Mouse (Mus musculus) stomach, embryonic 14.5 days (tissue): ENCODE results near the gene Rcl1. TPM values are rescaled to one million over a fixed set of nuclear protein-coding genes. Genes with fewer than 3 reads are reported as not detected.

Experiments
- ATAC-seq: fragments of 200-750 bp; cut with Nextera tagmentation; 2 replicates; pipeline ENCODE4 v1.8.0; 2017; ENCODE audit warnings: low read depth, moderate TSS enrichment; ENCODE audit not compliant: insufficient number of reproducible peaks, insufficient read depth, low FRiP score
- H3K27ac ChIP-seq: fragments of 300-500 bp; sonication (generic); 2 replicates; pipeline ENCODE4 v1.5.1; 2014; ENCODE audit warnings: mild to moderate bottlenecking, low read length, moderate library complexity, mixed read lengths
- H3K27me3 ChIP-seq: fragments of 300-500 bp; sonication (generic); 2 replicates; pipeline ENCODE4 v1.6.1; 2014; ENCODE audit warnings: low read length, control low read depth, mixed read lengths; ENCODE audit not compliant: control insufficient read depth, insufficient read depth
- H3K36me3 ChIP-seq: fragments of 300-500 bp; sonication (generic); 2 replicates; pipeline ENCODE4 v1.6.1; 2014; ENCODE audit warnings: mild to moderate bottlenecking, control low read depth, low read length, moderate library complexity, mixed read lengths; ENCODE audit not compliant: control insufficient read depth, insufficient read depth
- H3K4me1 ChIP-seq: fragments of 300-500 bp; sonication (generic); 2 replicates; pipeline ENCODE4 v1.6.1; 2014; ENCODE audit warnings: low read length, control low read depth, mixed read lengths; ENCODE audit not compliant: control insufficient read depth, insufficient read depth
- H3K4me2 ChIP-seq: fragments of 300-500 bp; sonication (generic); replicated peaks from 2 replicates; pipeline ENCODE4 v1.6.1; 2014; ENCODE audit warnings: low read depth, low read length, control low read depth
- H3K4me3 ChIP-seq: fragments of 300-500 bp; sonication (generic); 2 replicates; pipeline ENCODE4 v1.5.1; 2014; ENCODE audit warnings: low read depth, low read length, control low read depth
- H3K9ac ChIP-seq: fragments of 300-500 bp; sonication (generic); replicated peaks from 2 replicates; pipeline ENCODE4 v1.6.1; 2014; ENCODE audit warnings: low read depth, mild to moderate bottlenecking, control low read depth, low read length, moderate library complexity, mixed read lengths
- H3K9me3 ChIP-seq: fragments of 300-500 bp; sonication (generic); 2 replicates; pipeline ENCODE4 v1.6.1; 2016; ENCODE audit warnings: low read depth, low read length, control low read depth; ENCODE audit not compliant: control insufficient read depth
- WGBS: fragments of 180-500 bp; shearing (Covaris S2); extraction: QIAGEN DNeasy Blood & Tissue Kit; methylation state at CpG from one replicate; pipeline ENCODE4 v1.1.7; 2014; 5-methylcytosine and 5-hydroxymethylcytosine counted together
- polyA plus RNA-seq: library from polyadenylated mRNA; unstranded; fragments of >200 nt; fragmentation: Nextera tagmentation; extraction: Ambion mirVana; gene quantifications from 2 replicates; pipeline ENCODE4 v1.2.1, GENCODE M21; 2014

Gene Rcl1
- polyA plus RNA-seq, 1 experiment from 2014 or later, result 50.7 TPM

GRCm38 (mm10) chr19:29099596-29099995 lies 1.6 kb upstream of the Rcl1 start:
- ATAC-seq, result no peak
- Histone ChIP-seq H3K9ac (no peak overlapping the region), H3K36me3 (no peaks in the 10 kb centered on the region), H3K4me3 (no peak overlapping the region), H3K4me1 (0 out of 2 replicates have a peak, but pooled peaks cover 7% of the 10 kb centered on the region), H3K27ac (no peak overlapping the region), H3K9me3 (no peaks in the 10 kb centered on the region), H3K4me2 (no peak overlapping the region), H3K27me3 (no peaks in the 10 kb centered on the region)
- 73% methylated on average over 4 of the region's 4 CpGs for WGBS

- no peak for ATAC-seq
- Histone ChIP-seq H3K4me1 (0 out of 2 replicates have a peak, but pooled peaks cover 7% of the 10 kb centered on the region), H3K4me2 (peak overlapping the region; percentile 74), H3K9ac (peak overlapping the region; percentile 50; the same call in 1 of the 2 replicates), H3K27me3 (no peaks in the 10 kb centered on the region), H3K9me3 (no peaks in the 10 kb centered on the region), H3K27ac (peak overlapping the region; percentile 77), H3K36me3 (no peaks in the 10 kb centered on the region), H3K4me3 (peak overlapping the region; percentile 96)
- 19% methylated on average over 8 of the region's 8 CpGs for WGBS
These were observed 914 bp upstream of the Rcl1 start for GRCm38 (mm10) chr19:29100261-29100660.

GRCm38 (mm10) chr19:29101591-29101990 lies 416 bp downstream of the Rcl1 start:
- Histone ChIP-seq H3K4me1 (0 out of 2 replicates have a peak, but pooled peaks cover 7% of the 10 kb centered on the region), H3K27ac (peak overlapping the region; percentile 27; the same call in 1 of the 2 replicates), H3K4me3 (peak overlapping the region; percentile 96), H3K9me3 (no peaks in the 10 kb centered on the region), H3K9ac (peak overlapping the region; percentile 65), H3K36me3 (no peaks in the 10 kb centered on the region), H3K27me3 (no peaks in the 10 kb centered on the region), H3K4me2 (peak overlapping the region; percentile 74)
- ATAC-seq, result 0 out of 2 replicates have a peak, but pooled peaks have one; percentile 1
- under 1% methylated on average over 27 of the region's 27 CpGs for whole genome bisulfite sequencing

- H3K4me1 ChIP-seq, result 0 out of 2 replicates have a peak, but pooled peaks cover 7% of the 10 kb centered on the region
- WGBS, result 8% methylated on average over 13 of the region's 13 CpGs
- no peaks in the 10 kb centered on the region for H3K9me3 ChIP-seq
- H3K4me3 ChIP-seq, result peak overlapping the region; percentile 96
- ATAC-seq, result no peak
- H3K27me3 ChIP-seq, result no peaks in the 10 kb centered on the region
- no peak overlapping the region for H3K27ac ChIP-seq
- H3K36me3 ChIP-seq, result no peaks in the 10 kb centered on the region
- H3K9ac ChIP-seq, result peak overlapping the region; percentile 65; the same call in 1 of the 2 replicates
- H3K4me2 ChIP-seq, result peak overlapping the region; percentile 74
These were observed 923 bp downstream of the Rcl1 start for GRCm38 (mm10) chr19:29102098-29102497.

- no peak for ATAC-seq
- no peaks in the 10 kb centered on the region for H3K36me3 ChIP-seq
- H3K4me1 ChIP-seq, result 0 out of 2 replicates have a peak, but pooled peaks cover 4% of the 10 kb centered on the region
- H3K27ac ChIP-seq, result no peak overlapping the region
- H3K4me3 ChIP-seq, result no peak overlapping the region
- no peak overlapping the region for H3K4me2 ChIP-seq
- H3K9me3 ChIP-seq, result no peaks in the 10 kb centered on the region
- no peaks in the 10 kb centered on the region for H3K27me3 ChIP-seq
- H3K9ac ChIP-seq, result no peak overlapping the region
- WGBS, result 97% methylated on average over 4 of the region's 4 CpGs
These were observed 4.6 kb downstream of the Rcl1 start for GRCm38 (mm10) chr19:29105816-29106215.

GRCm38 (mm10) chr19:29106261-29106660 lies 5.1 kb downstream of the Rcl1 start:
- WGBS, result 80% methylated on average over 5 of the region's 5 CpGs
- H3K4me1 ChIP-seq, result 0 out of 2 replicates have a peak, but pooled peaks cover 4% of the 10 kb centered on the region
- no peaks in the 10 kb centered on the region for H3K36me3 ChIP-seq
- no peaks in the 10 kb centered on the region for H3K27me3 ChIP-seq
- H3K9ac ChIP-seq, result no peak overlapping the region
- no peak overlapping the region for H3K4me3 ChIP-seq
- H3K27ac ChIP-seq, result no peak overlapping the region
- H3K9me3 ChIP-seq, result no peaks in the 10 kb centered on the region
- H3K4me2 ChIP-seq, result no peak overlapping the region
- no peak for ATAC-seq

GRCm38 (mm10) chr19:29112662-29113061 lies 11.5 kb downstream of the Rcl1 start:
- ATAC-seq, result no peak
- H3K36me3 ChIP-seq, result no peaks in the 10 kb centered on the region; the same call in 1 of the 2 replicates
- H3K4me3 ChIP-seq, result no peak overlapping the region
- no peaks in the 10 kb centered on the region for H3K4me1 ChIP-seq
- no peak overlapping the region for H3K27ac ChIP-seq
- H3K27me3 ChIP-seq, result no peaks in the 10 kb centered on the region
- no peak overlapping the region for H3K4me2 ChIP-seq
- WGBS, result 84% methylated on average over 8 of the region's 8 CpGs
- no peak overlapping the region for H3K9ac ChIP-seq
- no peaks in the 10 kb centered on the region for H3K9me3 ChIP-seq

- no peak for ATAC-seq
- H3K27ac ChIP-seq, result no peak overlapping the region
- H3K9me3 ChIP-seq, result no peaks in the 10 kb centered on the region
- H3K4me2 ChIP-seq, result no peak overlapping the region
- no peak overlapping the region for H3K9ac ChIP-seq
- H3K36me3 ChIP-seq, result peaks cover 8% of the 10 kb centered on the region
- no peak overlapping the region for H3K4me3 ChIP-seq
- H3K4me1 ChIP-seq, result no peaks in the 10 kb centered on the region
- WGBS, result 94% methylated on average over 10 of the region's 10 CpGs
- H3K27me3 ChIP-seq, result no peaks in the 10 kb centered on the region
These were observed 12.8 kb downstream of the Rcl1 start for GRCm38 (mm10) chr19:29113746-29114649.
